Comparison of ENCODE assay signal across 8 mouse cellular contexts in the genomic region with DNA sequence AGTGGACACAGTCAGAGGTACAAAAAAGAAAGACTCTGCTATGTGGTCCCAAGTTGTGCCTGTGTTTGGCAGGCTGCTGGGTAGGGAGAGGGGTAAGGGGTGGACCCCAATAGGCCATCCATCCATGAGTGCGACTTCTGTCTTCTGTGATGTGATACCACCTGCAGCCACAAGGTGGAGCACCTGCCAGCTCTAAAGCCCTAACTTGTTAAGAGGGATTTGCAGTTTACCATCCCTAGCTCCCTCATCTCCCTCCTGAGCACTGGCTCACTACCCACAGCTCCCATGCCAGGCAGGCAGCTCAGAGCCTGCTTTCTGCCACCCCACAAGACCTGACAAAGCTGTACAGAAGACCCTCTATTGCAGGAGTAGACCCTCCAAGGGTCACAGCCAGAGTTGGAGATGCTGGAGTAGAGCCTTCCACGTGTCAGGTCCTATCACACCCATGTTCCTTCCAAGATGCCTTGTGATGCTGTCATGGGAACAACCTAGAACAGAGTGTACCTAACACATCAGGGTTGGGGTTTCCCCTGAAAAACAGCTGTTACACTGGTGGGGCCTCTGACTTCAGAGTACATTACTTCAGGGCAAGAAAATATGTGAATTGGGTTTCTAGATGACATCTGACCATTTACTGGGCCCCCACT. TPM values are rescaled to one million over a fixed set of nuclear protein-coding genes. Genes with fewer than 3 reads are reported as not detected.
DNase-seq lines count a peak whose midpoint lies in the region; TF ChIP-seq lines count a peak whose summit lies in the region.

No protein-coding gene starts in this region.

- in situ Hi-C loops in CH12.LX (cut with MboI; ENCODE audit: low pct_ligation_motif_present, low pct_unique_long_range_greater_than_20kb, low sequenced_read_pairs): loop anchor here (5.0 kb wide), 1 partner anchor 68 kb away; no protein-coding TSS in a partner anchor

- H3K4me3 ChIP-seq in CH12.LX (replicated peaks in 1 of 3; ENCODE audit: low read depth in 2 of 3, low read length in 2 of 3, poor library complexity in 1 of 3): no peak overlapping the region
- H3K4me3 ChIP-seq in embryonic facial prominence, embryonic 10.5 days: no peak overlapping the region
- no peak overlapping the region for H3K4me3 ChIP-seq in lung, adult 2 months (replicated peaks; ENCODE audit: extremely low read depth, low read depth, low read length)

- peaks cover 14% of the 10 kb centered on the region for H3K9me3 ChIP-seq in CH12.LX (replicated peaks; ENCODE audit: low read length)
- no peaks in the 10 kb centered on the region for H3K9me3 ChIP-seq in embryonic facial prominence, embryonic 10.5 days

- dilution Hi-C loops in CH12.LX (cut with MboI; ENCODE audit: extremely low pct_ligation_motif_present, extremely low pct_unique_long_range_greater_than_20kb, low sequenced_read_pairs): no loop called here

- no peak for TF ChIP-seq POLR2A in CH12.LX (IDR thresholded peaks at IDR 0.05; ENCODE audit: low read depth, low read length)
- TF ChIP-seq POLR2A in lung, adult 2 months (IDR thresholded peaks at IDR 0.05; ENCODE audit: borderline replicate concordance, extremely low read depth, low read depth, low read length): no peak

- H3K36me3 ChIP-seq in CH12.LX (replicated peaks in 1 of 2; ENCODE audit: control insufficient read depth in 1 of 2, insufficient read depth in 1 of 2, low read length in 1 of 2): no peaks in the 10 kb centered on the region
- H3K36me3 ChIP-seq in embryonic facial prominence, embryonic 10.5 days (replicated peaks): no peaks in the 10 kb centered on the region

- H3K27me3 ChIP-seq in CH12.LX (replicated peaks): no peaks in the 10 kb centered on the region
- peaks cover 6% of the 10 kb centered on the region for H3K27me3 ChIP-seq in embryonic facial prominence, embryonic 10.5 days (replicated peaks; ENCODE audit: low read depth, poor library complexity, severe bottlenecking)

- H3K4me1 ChIP-seq in CH12.LX (ENCODE audit: control insufficient read depth in 1 of 2, insufficient read depth in 2 of 2): peaks cover 9 to 41% of the 10 kb centered on the region in 2 experiments
- H3K4me1 ChIP-seq in embryonic facial prominence, embryonic 10.5 days: peaks cover 28% of the 10 kb centered on the region
- peaks cover 3% of the 10 kb centered on the region; the same call in 1 of the 2 replicates for H3K4me1 ChIP-seq in lung, adult 2 months (ENCODE audit: control insufficient read depth, insufficient read depth, low read length)

- TF ChIP-seq EP300 in CH12.LX (IDR thresholded peaks at IDR 0.05; ENCODE audit: low read length): no peak

- peak; percentile 87 to 88 for TF ChIP-seq CTCF in CH12.LX (conservative IDR thresholded peaks at IDR 0.05 in 1 of 2, IDR thresholded peaks at IDR 0.05 in 1 of 2; ENCODE audit: low read depth in 2 of 2, low read length in 2 of 2)
- peak; percentile 95 for TF ChIP-seq CTCF in lung, adult 2 months (IDR thresholded peaks at IDR 0.05; ENCODE audit: insufficient read depth, low read length)

- no peak overlapping the region for H3K4me2 ChIP-seq in CH12.LX (ENCODE audit: insufficient read depth, low read depth, poor library complexity, severe bottlenecking)

- TF ChIP-seq RAD21 in CH12.LX (IDR thresholded peaks at IDR 0.05; ENCODE audit: low read depth, low read length): peak; percentile 73

- 42% methylated on average over 2 of the region's 2 CpGs for WGBS in embryonic facial prominence, embryonic 10.5 days
- 42% methylated on average over 2 of the region's 2 CpGs for WGBS in lung, adult 2 months

- peak; percentile 69 for DNase-seq in CH12.LX (ENCODE audit: extremely low read depth)
- peak; percentile 81 for DNase-seq in adrenal gland, postnatal 25 days
- DNase-seq in embryonic facial prominence, embryonic 10.5 days (ENCODE audit: low spot score): peak; percentile 83
- peak; percentile 85 for DNase-seq in heart, adult 8-10 months (ENCODE audit: low spot score)
- peak; percentile 50 to 90 for DNase-seq in layer of hippocampus, adult 18-20 months (ENCODE audit: low spot score in 2 of 2)
- DNase-seq in lung, adult 2 months: peak; percentile 83
- peak; percentile 89 for DNase-seq in retina, embryonic 14.5 days (ENCODE audit: low spot score)
- DNase-seq in thymus, postnatal 25 days: peak; percentile 87

- H3K9ac ChIP-seq in CH12.LX (ENCODE audit: insufficient read depth, low read depth): no peak overlapping the region

- no peaks in the 10 kb centered on the region for H3K79me2 ChIP-seq in CH12.LX (replicated peaks; ENCODE audit: control insufficient read depth, extremely low read depth, insufficient read depth, poor library complexity, severe bottlenecking)

- no peak overlapping the region for H3K27ac ChIP-seq in CH12.LX (ENCODE audit: insufficient read depth, low read depth)
- H3K27ac ChIP-seq in embryonic facial prominence, embryonic 10.5 days (replicated peaks): no peak overlapping the region

TF ChIP-seq in CH12.LX, 34 proteins besides CTCF, POLR2A, EP300 and RAD21:
- TF ChIP-seq ZC3H11A (IDR thresholded peaks at IDR 0.05; ENCODE audit: low read depth, low read length): peak; percentile 43
- TF ChIP-seq MAX (IDR thresholded peaks at IDR 0.05; ENCODE audit: low read length): no peak
- no peak for TF ChIP-seq RCOR1 (conservative IDR thresholded peaks at IDR 0.05; ENCODE audit: low read depth, low read length)
- TF ChIP-seq ZKSCAN1 (IDR thresholded peaks at IDR 0.05; ENCODE audit: borderline replicate concordance, low read depth, low read length): no peak
- no peak for TF ChIP-seq E2F4 (IDR thresholded peaks at IDR 0.05; ENCODE audit: insufficient replicate concordance, low read depth, low read length)
- TF ChIP-seq MEF2A (IDR thresholded peaks at IDR 0.05; ENCODE audit: borderline replicate concordance, low read depth, low read length): no peak
- TF ChIP-seq HCFC1 (IDR thresholded peaks at IDR 0.05; ENCODE audit: low read depth, low read length): no peak
- no peak for TF ChIP-seq PAX5 (IDR thresholded peaks at IDR 0.05; ENCODE audit: low read length)
- no peak for TF ChIP-seq CHD2 (IDR thresholded peaks at IDR 0.05; ENCODE audit: low read length)
- no peak for TF ChIP-seq MXI1 (IDR thresholded peaks at IDR 0.05; ENCODE audit: low read depth, low read length)
- no peak for TF ChIP-seq POLR2AphosphoS2 (IDR thresholded peaks at IDR 0.05; ENCODE audit: low read depth, low read length)
- TF ChIP-seq KAT2A (IDR thresholded peaks at IDR 0.05; ENCODE audit: insufficient replicate concordance, low read length): no peak
- peak; percentile 30; the same call in 1 of the 2 replicates for TF ChIP-seq BHLHE40 (IDR thresholded peaks at IDR 0.05; ENCODE audit: low read depth, low read length)
- TF ChIP-seq ZMIZ1 (IDR thresholded peaks at IDR 0.05; ENCODE audit: low read depth, low read length): no peak
- no peak for TF ChIP-seq MAZ (IDR thresholded peaks at IDR 0.05; ENCODE audit: low read depth, low read length)
- no peak for TF ChIP-seq UBTF (IDR thresholded peaks at IDR 0.05; ENCODE audit: low read depth, low read length)
- no peak for TF ChIP-seq USF1 (IDR thresholded peaks at IDR 0.05; ENCODE audit: low read depth, low read length)
- TF ChIP-seq ETS1 (conservative IDR thresholded peaks at IDR 0.05; ENCODE audit: low read depth, low read length): peak; percentile 79
- TF ChIP-seq SMC3 (IDR thresholded peaks at IDR 0.05; ENCODE audit: low read depth, low read length): peak; percentile 96
- no peak for TF ChIP-seq TBP (conservative IDR thresholded peaks at IDR 0.05; ENCODE audit: low read depth, low read length)
- no peak for TF ChIP-seq TCF12 (IDR thresholded peaks at IDR 0.05; ENCODE audit: low read depth, low read length)
- TF ChIP-seq NRF1 (IDR thresholded peaks at IDR 0.05; ENCODE audit: low read depth, low read length): 0 out of 2 replicates have a peak, but pooled peaks have one; percentile 13

RNA-seq across cellular contexts. Expression of gene Gramd4, which starts 3.5 kb away (rescaled TPM):
- 0.08 and 0.17 TPM in 2 replicates for total RNA-seq in CH12.LX (2012; rRNA removed)
- 0.66 TPM in 2 replicates for total RNA-seq in CH12.LX (2014; rRNA removed)
- polyA plus RNA-seq in CH12.LX (2012; ENCODE audit: insufficient read length, low read depth): 0.56 and 0.63 TPM in 2 replicates
- total RNA-seq in adrenal gland, postnatal 25 days (2021): 10.1 and 17.4 TPM in 2 replicates
- polyA plus RNA-seq in embryonic facial prominence, embryonic 10.5 days (2016; fragmentation: Nextera tagmentation; extraction: Ambion mirVana): 13.7 and 13.8 TPM in 2 replicates
- total RNA-seq in heart, adult 8-10 months (2022): 10 to 100 TPM; 26.1 to 31.8 (median 27.3) TPM
- 10 to 100 TPM; 30.7 to 34.5 TPM for total RNA-seq in layer of hippocampus, adult 18-20 months (2021)
- polyA plus RNA-seq in lung, adult 2 months (2012; rRNA removed): 21.5 and 24.4 TPM in 2 replicates

RNA-seq across cellular contexts. Expression of gene Celsr1, which starts 20.4 kb away (rescaled TPM):
- total RNA-seq in CH12.LX (2012; rRNA removed): 0.17 TPM in 1 of 2 replicates, not detected in the other
- not detected in 2 replicates for total RNA-seq in CH12.LX (2014; rRNA removed)
- polyA plus RNA-seq in CH12.LX (2012; ENCODE audit: insufficient read length, low read depth): not detected in 2 replicates
- 6.9 and 8.7 TPM in 2 replicates for total RNA-seq in adrenal gland, postnatal 25 days (2021)
- polyA plus RNA-seq in embryonic facial prominence, embryonic 10.5 days (2016; fragmentation: Nextera tagmentation; extraction: Ambion mirVana): 1.2 and 1.5 TPM in 2 replicates
- 1 to 10 TPM; 3.2 to 7.3 (median 4.5) TPM for total RNA-seq in heart, adult 8-10 months (2022)
- total RNA-seq in layer of hippocampus, adult 18-20 months (2021): 1 to 10 TPM; 5.6 to 6.3 TPM
- polyA plus RNA-seq in lung, adult 2 months (2012; rRNA removed): 16.0 and 16.2 TPM in 2 replicates
